Mouse (Mus musculus): ENCODE results near the gene Prr13. TPM values are rescaled to one million over a fixed set of nuclear protein-coding genes. Genes with fewer than 3 reads are reported as not detected.

Gene Prr13
- polyA plus RNA-seq (2017; shearing (Covaris generic)) = 682 TPM

GRCm38 (mm10) chr15:102458904-102459317, at the start of gene Prr13:
Gene Prr13, plus strand, starts transcription at chr15:102459028.

DNA sequence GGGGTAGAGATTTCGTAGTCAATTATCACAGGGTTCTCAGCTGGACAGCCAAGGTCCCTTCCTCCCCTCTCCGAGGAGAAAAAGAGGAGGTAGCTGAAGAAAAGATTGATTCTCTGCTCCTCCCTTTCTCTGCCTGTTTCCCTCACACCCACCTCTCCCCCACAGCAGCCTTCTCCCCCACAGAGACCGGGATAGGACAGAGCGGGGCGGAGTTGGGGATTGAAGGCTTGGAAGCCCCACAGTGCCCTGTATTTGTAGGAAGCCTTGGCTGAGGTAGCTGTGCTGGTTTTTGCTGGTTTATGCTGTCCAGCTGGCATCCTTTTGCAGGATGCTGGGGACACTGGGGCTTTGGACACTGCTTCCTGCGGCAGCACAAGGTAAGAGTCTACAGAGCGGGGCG, 13.7 kb upstream of the Prr13 start, which contains the start of gene Amhr2:
Gene Amhr2, plus strand, starts transcription at position 222 of the 400 bp plus-strand sequence.

DNA sequence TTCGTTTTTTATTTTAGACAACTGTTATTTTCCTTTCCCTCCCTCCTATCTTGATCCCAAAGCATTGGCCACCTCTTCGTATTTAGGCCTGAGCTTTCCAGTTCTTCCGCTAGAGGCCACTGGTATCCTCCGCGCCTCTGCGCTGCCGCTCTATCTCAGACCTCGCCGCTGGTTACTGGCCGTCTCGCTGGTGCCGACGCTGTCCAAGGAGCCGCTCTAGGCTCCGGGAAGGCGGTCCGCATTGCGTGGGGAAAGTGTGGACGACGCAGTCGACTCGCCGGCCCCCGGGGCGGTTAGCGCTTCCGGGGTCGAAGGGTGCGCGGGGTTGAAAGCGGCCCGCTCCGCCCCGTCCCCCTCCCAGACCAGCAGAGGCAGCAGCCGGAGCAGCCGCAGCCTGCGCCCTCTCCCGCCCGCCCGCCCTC, 11.4 kb downstream of the Prr13 start, which contains the start of gene Pcbp2:
Gene Pcbp2, plus strand, starts transcription at position 357 of the 422 bp plus-strand sequence.

GRCm38 (mm10) chr15:102503447-102503846, 44.6 kb downstream of the Prr13 start, which contains the start of gene Gm10337:
Gene Gm10337, plus strand, starts transcription at chr15:102503722.

Other genes starting within 250 kb of the Prr13 start
- 1,327 TPM for gene Itgb7, start 227.1 kb upstream of the Prr13 start, polyA plus RNA-seq (2017; shearing (Covaris generic))
- 18.4 TPM for gene Rarg, start 201.5 kb upstream of the Prr13 start, polyA plus RNA-seq (2017; shearing (Covaris generic))
- 0.40 TPM for gene Gm9918, start 188.5 kb upstream of the Prr13 start, polyA plus RNA-seq (2017; shearing (Covaris generic))
- gene Mfsd5, start 179.6 kb upstream of the Prr13 start, polyA plus RNA-seq (2017; shearing (Covaris generic)) = 40.0 TPM
- 1.2 TPM for gene Espl1, start 162.8 kb upstream of the Prr13 start, polyA plus RNA-seq (2017; shearing (Covaris generic))
- 421 TPM for gene Pfdn5, start 132.9 kb upstream of the Prr13 start, polyA plus RNA-seq (2017; shearing (Covaris generic))
- 49.8 TPM for gene Myg1, start 127.3 kb upstream of the Prr13 start, polyA plus RNA-seq (2017; shearing (Covaris generic))
- gene Aaas, start 108.3 kb upstream of the Prr13 start, polyA plus RNA-seq (2017; shearing (Covaris generic)) = 42.9 TPM
- not detected for gene Sp7, start 91.8 kb upstream of the Prr13 start, polyA plus RNA-seq (2017; shearing (Covaris generic))
- 17.0 TPM for gene Sp1, start 52.9 kb upstream of the Prr13 start, polyA plus RNA-seq (2017; shearing (Covaris generic))
- gene Amhr2, start 13.7 kb upstream of the Prr13 start, polyA plus RNA-seq (2017; shearing (Covaris generic)) = not detected
- 99.4 TPM for gene Pcbp2, start 11.5 kb downstream of the Prr13 start, polyA plus RNA-seq (2017; shearing (Covaris generic))
- gene Gm10337, start 44.7 kb downstream of the Prr13 start, polyA plus RNA-seq (2017; shearing (Covaris generic)) = not detected
- gene Map3k12, start 58.0 kb downstream of the Prr13 start, polyA plus RNA-seq (2017; shearing (Covaris generic)) = 6.5 TPM
- 56.5 TPM for gene Tarbp2, start 59.2 kb downstream of the Prr13 start, polyA plus RNA-seq (2017; shearing (Covaris generic))
- gene Npff, start 65.9 kb downstream of the Prr13 start, polyA plus RNA-seq (2017; shearing (Covaris generic)) = 1.7 TPM
- gene Gm28047, start 166.0 kb downstream of the Prr13 start, polyA plus RNA-seq (2017; shearing (Covaris generic)) = not detected
- 30.2 TPM for gene Atf7, start 166.4 kb downstream of the Prr13 start, polyA plus RNA-seq (2017; shearing (Covaris generic))
- 13.8 TPM for gene Atp5g2, start 213.3 kb downstream of the Prr13 start, polyA plus RNA-seq (2017; shearing (Covaris generic))